Mouse (Mus musculus): ENCODE results near the gene Cfd.

DNA sequence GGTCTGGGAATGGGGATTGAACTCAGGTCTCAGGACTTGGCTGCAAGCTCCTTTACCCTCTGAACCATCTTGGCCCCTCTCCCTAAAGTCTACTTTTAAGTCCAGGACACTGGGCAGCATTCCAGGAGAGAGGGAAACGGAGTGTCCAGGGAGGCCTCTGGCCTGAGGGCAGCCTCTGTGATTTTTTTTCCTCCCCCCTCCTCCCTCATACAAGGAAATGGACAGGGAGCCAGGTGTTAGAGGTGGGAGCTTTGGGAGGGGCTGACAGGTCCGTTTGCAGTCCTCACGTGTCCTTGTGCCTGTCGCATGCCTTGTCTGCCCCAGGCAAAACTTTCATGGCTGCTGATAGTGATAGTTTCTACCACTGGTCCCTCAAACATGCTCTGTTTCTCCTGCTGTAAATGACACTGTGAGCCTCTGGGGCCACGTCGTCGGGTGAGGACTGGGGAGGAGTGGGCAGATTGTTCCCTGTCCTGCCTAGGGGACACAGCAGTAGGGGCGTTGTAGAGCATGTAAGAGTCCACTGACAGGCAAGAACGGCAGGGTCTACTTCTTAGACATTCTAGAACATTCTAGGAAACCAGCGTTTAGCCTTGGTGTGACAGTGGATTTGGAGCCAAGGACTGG, 45.7 kb downstream of the Cfd start:
- TF ChIP-seq POLR2A (IDR thresholded peaks at IDR 0.05; ENCODE audit: extremely low read depth, insufficient read depth, low read length) = no peak
- TF ChIP-seq CTCF (IDR thresholded peaks at IDR 0.05; ENCODE audit: extremely low read depth, insufficient read depth, low read length) = no peak

Data from cortical plate, adult 2 months (tissue).